Mouse (Mus musculus) kidney, embryonic 15.5 days (tissue): ENCODE data around the gene 6430628N08Rik. TPM values are rescaled to one million over a fixed set of nuclear protein-coding genes. Genes with fewer than 3 reads are reported as not detected.

ENCODE experiments used
- ATAC-seq: fragments of 200-750 bp; cut with Nextera tagmentation; replicated peaks from 2 replicates; pipeline ENCODE4 v1.8.0; 2017; ENCODE audit warnings: moderate TSS enrichment; ENCODE audit not compliant: low FRiP score
- H3K27ac ChIP-seq: fragments of 300-500 bp; sonication (generic); 2 replicates; pipeline ENCODE4 v1.5.1; 2015; ENCODE audit warnings: mild to moderate bottlenecking, inconsistent platforms
- H3K27me3 ChIP-seq: fragments of 300-500 bp; sonication (generic); 2 replicates; pipeline ENCODE4 v1.6.1; 2015; ENCODE audit warnings: inconsistent platforms
- H3K36me3 ChIP-seq: fragments of 300-500 bp; sonication (generic); 2 replicates; pipeline ENCODE4 v1.6.1; 2015; ENCODE audit warnings: inconsistent platforms
- H3K4me1 ChIP-seq: fragments of 300-500 bp; sonication (generic); 2 replicates; pipeline ENCODE4 v1.6.1; 2015; ENCODE audit warnings: inconsistent platforms
- H3K4me2 ChIP-seq: fragments of 300-500 bp; sonication (generic); 2 replicates; pipeline ENCODE4 v1.6.1; 2015; ENCODE audit warnings: moderate library complexity, mild to moderate bottlenecking, inconsistent platforms
- H3K4me3 ChIP-seq: fragments of 300-500 bp; sonication (generic); replicated peaks from 2 replicates; pipeline ENCODE4 v1.5.1; 2015; ENCODE audit warnings: mild to moderate bottlenecking, inconsistent platforms
- H3K9ac ChIP-seq: fragments of 300-500 bp; sonication (generic); 2 replicates; pipeline ENCODE4 v1.6.1; 2015; ENCODE audit warnings: mild to moderate bottlenecking, inconsistent platforms
- H3K9me3 ChIP-seq: fragments of 300-500 bp; sonication (generic); replicated peaks from 2 replicates; pipeline ENCODE4 v1.6.1; 2016; ENCODE audit warnings: inconsistent platforms
- WGBS: fragments of 180-500 bp; shearing (Covaris S2); methylation state at CpG from one replicate; pipeline ENCODE4 v1.1.7; 2015; ENCODE audit warnings: mixed read lengths; 5-methylcytosine and 5-hydroxymethylcytosine counted together
- polyA plus RNA-seq: library from polyadenylated mRNA; unstranded; fragments of >200 nt; fragmentation: Nextera tagmentation; extraction: Ambion mirVana; gene quantifications from 2 replicates; pipeline ENCODE4 v1.2.1, GENCODE M21; 2015

The 6430628N08Rik gene
- polyA plus RNA-seq: not detected in 2 replicates

DNA sequence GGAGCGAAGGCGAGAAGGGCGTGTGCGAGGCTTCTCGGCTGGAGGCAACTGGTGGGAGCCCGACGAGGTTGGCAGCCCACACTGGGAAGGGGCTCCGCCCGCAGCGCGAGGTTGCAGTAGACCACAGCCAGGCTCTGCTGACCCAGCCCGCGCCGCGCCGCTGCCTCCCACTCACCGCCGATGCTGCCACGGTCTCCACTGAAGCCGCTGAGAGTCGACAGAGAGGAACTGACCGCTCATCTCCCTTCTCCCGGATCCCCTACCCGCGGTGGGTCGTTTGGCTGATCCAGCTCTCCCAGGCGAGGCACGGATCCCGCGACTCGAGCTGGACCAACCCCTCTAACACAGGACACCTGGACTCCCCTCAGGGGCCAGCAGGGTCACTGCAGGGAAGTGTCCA, at the start of gene 6430628N08Rik:
Gene 6430628N08Rik, plus strand, starts transcription at position 113 of the 400 bp plus-strand sequence.
- no peak within 1 kb of the TSS for H3K27ac ChIP-seq
- H3K27me3 ChIP-seq: peaks cover 56% of the 10 kb centered on the region
- 0 out of 2 replicates have a peak, but pooled peaks have one; percentile 49 for ATAC-seq
- H3K9ac ChIP-seq: no peak within 1 kb of the TSS
- H3K4me3 ChIP-seq: peak within 1 kb of the TSS; percentile 36
- WGBS: under 1% methylated on average over 31 of the region's 31 CpGs
- no peaks in the 10 kb centered on the region for H3K36me3 ChIP-seq
- H3K9me3 ChIP-seq: no peaks in the 10 kb centered on the region
- H3K4me2 ChIP-seq: peak within 1 kb of the TSS; percentile 70
- H3K4me1 ChIP-seq: peaks cover 11% of the 10 kb centered on the region

DNA sequence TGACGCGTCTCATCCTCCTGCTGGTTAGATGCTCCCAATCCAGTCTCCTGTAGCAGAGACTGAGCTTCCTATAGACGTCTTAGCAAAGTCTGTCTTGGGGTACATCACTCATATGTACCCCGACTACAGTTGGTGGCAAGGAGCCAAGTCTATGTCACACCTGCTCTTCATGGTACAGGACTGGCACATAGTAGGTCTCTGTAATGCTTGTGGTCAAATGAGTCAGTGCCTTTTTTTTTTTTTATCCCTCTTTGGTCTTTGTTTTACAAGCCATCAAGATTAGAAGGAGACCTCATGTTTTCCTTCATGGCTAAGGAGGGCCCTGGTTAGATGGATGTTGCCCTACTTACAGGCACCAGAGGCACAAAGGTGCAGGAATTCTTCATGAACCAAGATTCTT, 49.6 kb upstream of the 6430628N08Rik start:
- H3K9ac ChIP-seq: no peak overlapping the region
- no peak overlapping the region for H3K4me2 ChIP-seq
- peaks cover 8% of the 10 kb centered on the region for H3K4me1 ChIP-seq
- 92% methylated on average over 4 of the region's 4 CpGs for WGBS
- no peak overlapping the region for H3K4me3 ChIP-seq
- H3K27me3 ChIP-seq: no peaks in the 10 kb centered on the region
- H3K36me3 ChIP-seq: peaks cover under 1% of the 10 kb centered on the region; the same call in 1 of the 2 replicates
- ATAC-seq: no peak
- H3K27ac ChIP-seq: no peak overlapping the region
- H3K9me3 ChIP-seq: no peaks in the 10 kb centered on the region

DNA sequence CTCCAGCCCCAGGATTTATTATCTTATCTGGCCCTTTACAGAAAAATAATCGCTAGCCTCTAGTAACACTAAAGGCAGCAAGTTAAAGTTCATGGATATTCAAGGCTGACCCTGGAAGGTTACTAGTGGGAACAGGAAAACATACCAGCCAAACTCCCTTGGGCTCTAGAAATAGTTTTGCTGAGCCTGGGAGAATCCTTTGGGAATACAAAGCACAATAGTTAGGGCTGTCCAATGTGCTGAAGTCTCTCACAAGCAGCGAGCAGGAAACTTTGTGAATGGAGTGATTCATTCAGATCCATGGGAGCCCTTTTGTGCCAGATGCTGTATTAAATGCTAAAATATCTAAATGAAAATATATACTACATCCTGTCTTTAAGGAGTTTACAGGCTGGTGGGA, 43.8 kb upstream of the 6430628N08Rik start:
- Histone ChIP-seq H3K9ac (no peak overlapping the region), H3K4me1 (no peaks in the 10 kb centered on the region), H3K4me3 (no peak overlapping the region), H3K36me3 (peaks cover 32% of the 10 kb centered on the region), H3K4me2 (no peak overlapping the region), H3K27ac (no peak overlapping the region), H3K27me3 (no peaks in the 10 kb centered on the region), H3K9me3 (no peaks in the 10 kb centered on the region)
- no peak for ATAC-seq
- 55% methylated on average over 2 of the region's 2 CpGs for WGBS

DNA sequence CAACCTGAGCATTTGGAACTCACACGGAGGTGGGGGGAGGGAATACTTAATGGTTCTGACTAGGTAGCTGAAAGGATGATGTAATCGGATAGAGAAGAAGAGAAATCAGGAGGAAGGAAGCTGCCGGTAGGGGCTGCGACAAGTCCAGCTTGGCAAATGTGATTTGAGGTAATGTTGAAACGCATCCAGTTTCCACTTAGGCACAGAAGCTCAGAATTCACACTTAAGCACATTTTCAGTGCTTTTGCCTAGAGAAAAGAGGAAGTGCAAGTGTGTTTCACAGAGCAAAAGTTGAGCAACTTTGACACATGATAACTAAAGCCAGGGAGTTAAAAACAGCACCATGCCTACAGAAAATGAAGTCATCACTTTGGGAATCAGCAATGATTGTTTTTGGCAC, 43.1 kb upstream of the 6430628N08Rik start:
- Histone ChIP-seq H3K27ac (no peak overlapping the region), H3K27me3 (no peaks in the 10 kb centered on the region), H3K4me2 (no peak overlapping the region), H3K4me1 (no peaks in the 10 kb centered on the region), H3K36me3 (peaks cover 34% of the 10 kb centered on the region), H3K4me3 (no peak overlapping the region), H3K9me3 (no peaks in the 10 kb centered on the region), H3K9ac (no peak overlapping the region)
- WGBS: 57% methylated on average over 5 of the region's 5 CpGs
- ATAC-seq: no peak

DNA sequence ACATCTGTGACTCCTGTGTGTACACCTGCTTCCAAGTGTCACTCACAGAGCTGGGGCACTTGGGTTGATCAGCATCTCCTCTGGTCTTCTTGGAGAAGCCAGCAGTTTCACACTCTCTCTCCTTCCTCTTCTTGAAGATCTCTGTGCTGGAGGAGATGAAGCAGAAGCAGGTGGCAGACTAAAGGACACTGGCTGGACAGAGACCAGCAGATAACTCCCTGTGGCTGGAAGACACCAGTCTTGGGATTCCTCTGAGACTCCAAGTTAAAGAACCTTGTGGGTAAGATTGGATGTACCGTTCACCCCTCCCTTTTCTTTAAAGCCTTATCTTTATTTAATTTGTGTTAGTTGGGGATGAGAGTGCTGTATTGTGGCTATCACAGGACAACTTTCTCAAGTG, 42.4 kb upstream of the 6430628N08Rik start:
- Histone ChIP-seq H3K9ac (no peak overlapping the region), H3K27ac (no peak overlapping the region), H3K9me3 (no peaks in the 10 kb centered on the region), H3K4me1 (no peaks in the 10 kb centered on the region), H3K4me3 (no peak overlapping the region), H3K27me3 (no peaks in the 10 kb centered on the region), H3K36me3 (peaks cover 34% of the 10 kb centered on the region), H3K4me2 (no peak overlapping the region)
- no peak for ATAC-seq
- 100% methylated on average over 1 of the region's 1 CpGs for WGBS

DNA sequence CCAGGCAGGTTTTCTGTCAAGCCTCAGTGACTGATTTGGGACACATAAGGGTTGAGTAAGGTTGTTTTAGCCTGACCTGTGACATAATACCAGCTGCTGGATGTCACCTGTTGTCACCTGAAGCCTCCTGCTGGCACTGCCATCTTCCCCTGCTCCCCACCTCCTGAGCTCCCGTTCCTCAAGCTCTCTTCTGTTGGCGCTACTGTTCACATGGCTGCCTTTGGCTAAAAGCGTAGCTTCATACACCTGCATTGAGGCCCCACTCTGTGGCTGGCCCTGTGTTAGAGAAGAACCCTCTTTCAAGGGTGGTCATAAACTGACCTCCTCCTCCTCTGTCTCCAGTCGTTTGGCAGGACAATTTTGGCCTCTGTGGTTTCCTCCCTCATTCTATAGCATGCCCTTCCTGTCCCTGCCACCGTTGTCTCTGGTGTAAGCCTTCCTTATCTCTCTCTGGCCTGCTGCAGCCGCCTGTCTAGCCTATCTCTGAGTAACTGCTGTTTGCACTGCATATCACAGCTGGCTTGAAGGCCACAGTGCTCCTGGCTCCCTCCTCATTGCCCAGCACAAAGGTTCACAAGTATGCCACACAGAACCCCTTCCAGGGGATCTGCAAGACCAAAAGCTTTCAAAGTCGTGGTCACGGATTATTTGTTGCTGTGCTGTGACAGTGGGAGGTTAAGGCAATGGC, 41.3 kb upstream of the 6430628N08Rik start:
- 60% methylated on average over 8 of the region's 8 CpGs for WGBS

DNA sequence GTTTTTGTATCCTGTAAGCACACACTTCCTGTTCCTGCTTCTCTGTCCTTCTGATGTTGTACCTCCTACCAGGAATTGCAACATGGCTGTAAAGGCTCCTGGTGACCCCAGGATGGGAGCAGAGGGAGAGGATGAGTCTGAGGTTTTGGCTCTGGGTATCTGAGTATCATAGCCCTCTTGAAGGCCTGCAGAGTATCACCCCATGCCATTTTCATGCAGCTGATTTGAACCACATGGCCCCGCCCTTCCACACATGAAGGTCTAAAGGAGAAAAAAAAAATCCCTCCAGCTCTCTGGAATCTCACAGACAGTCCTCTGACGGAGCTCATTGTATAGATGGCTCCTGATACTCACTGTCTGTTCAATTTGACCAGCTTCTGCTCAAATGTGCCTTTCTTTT, 40.4 kb upstream of the 6430628N08Rik start:
- Histone ChIP-seq H3K4me2 (no peak overlapping the region), H3K27ac (no peak overlapping the region), H3K4me1 (0 out of 2 replicates have a peak, but pooled peaks cover 3% of the 10 kb centered on the region), H3K9me3 (no peaks in the 10 kb centered on the region), H3K36me3 (peaks cover 34% of the 10 kb centered on the region), H3K27me3 (no peaks in the 10 kb centered on the region), H3K4me3 (no peak overlapping the region), H3K9ac (no peak overlapping the region)
- ATAC-seq: no peak
- 75% methylated on average over 2 of the region's 2 CpGs for WGBS

More for the DNA sequence above, 41.3 kb upstream of the 6430628N08Rik start:
- Histone ChIP-seq H3K9ac (no peak overlapping the region), H3K27me3 (no peaks in the 10 kb centered on the region), H3K36me3 (peaks cover 34% of the 10 kb centered on the region), H3K4me3 (no peak overlapping the region), H3K4me1 (no peaks in the 10 kb centered on the region), H3K9me3 (no peaks in the 10 kb centered on the region), H3K27ac (no peak overlapping the region), H3K4me2 (no peak overlapping the region)
- ATAC-seq: peak; percentile 80; the same call in 1 of the 2 replicates

DNA sequence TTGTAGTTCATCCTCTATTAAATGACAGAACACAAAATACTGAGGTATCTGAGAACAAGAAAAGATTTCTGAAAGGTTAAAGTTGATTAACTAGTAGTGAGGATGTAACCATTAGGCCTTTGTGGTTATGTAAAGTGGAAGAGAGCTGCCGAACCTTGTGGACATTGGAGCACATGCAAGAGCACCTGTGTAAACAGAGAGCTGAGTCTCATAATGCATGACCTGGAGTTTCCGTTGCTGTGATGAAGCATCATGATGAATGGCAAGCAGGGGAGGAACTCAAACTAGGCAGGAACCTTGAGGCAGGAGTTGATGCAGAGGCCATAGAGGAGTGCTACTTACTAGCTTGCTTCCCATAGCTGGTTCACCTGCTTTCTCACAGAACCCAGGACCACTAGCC, 39.8 kb upstream of the 6430628N08Rik start:
- Histone ChIP-seq H3K9ac (no peak overlapping the region), H3K4me2 (no peak overlapping the region), H3K27ac (no peak overlapping the region), H3K4me3 (no peak overlapping the region), H3K4me1 (0 out of 2 replicates have a peak, but pooled peaks cover 3% of the 10 kb centered on the region), H3K36me3 (peaks cover 34% of the 10 kb centered on the region), H3K27me3 (no peaks in the 10 kb centered on the region), H3K9me3 (no peaks in the 10 kb centered on the region)
- ATAC-seq: no peak
- 26% methylated on average over 2 of the region's 2 CpGs for WGBS

DNA sequence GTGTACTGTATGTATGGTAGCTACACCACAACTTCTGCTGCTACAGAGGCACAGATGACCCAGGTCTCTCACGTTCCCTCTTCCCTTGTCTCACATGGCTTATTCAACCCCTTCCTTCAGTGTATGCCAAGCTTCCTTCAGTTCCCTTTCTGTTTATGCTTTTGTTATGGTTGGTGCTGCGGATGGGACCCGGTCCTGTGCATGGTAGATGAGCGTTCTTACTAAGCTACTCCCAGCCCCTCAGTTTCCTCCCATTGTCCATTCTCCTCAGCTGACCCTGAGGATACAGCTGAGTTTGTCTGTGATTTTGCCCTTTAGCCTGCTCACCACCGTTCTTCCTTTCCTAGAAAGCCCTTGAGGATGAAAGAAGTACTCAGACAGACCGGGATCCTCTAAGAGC, 38.9 kb upstream of the 6430628N08Rik start:
- Histone ChIP-seq H3K27me3 (no peaks in the 10 kb centered on the region), H3K27ac (no peak overlapping the region), H3K4me1 (0 out of 2 replicates have a peak, but pooled peaks cover 3% of the 10 kb centered on the region), H3K36me3 (peaks cover 34% of the 10 kb centered on the region), H3K4me3 (no peak overlapping the region), H3K9ac (no peak overlapping the region), H3K4me2 (no peak overlapping the region), H3K9me3 (no peaks in the 10 kb centered on the region)
- 88% methylated on average over 6 of the region's 6 CpGs for WGBS
- no peak for ATAC-seq

DNA sequence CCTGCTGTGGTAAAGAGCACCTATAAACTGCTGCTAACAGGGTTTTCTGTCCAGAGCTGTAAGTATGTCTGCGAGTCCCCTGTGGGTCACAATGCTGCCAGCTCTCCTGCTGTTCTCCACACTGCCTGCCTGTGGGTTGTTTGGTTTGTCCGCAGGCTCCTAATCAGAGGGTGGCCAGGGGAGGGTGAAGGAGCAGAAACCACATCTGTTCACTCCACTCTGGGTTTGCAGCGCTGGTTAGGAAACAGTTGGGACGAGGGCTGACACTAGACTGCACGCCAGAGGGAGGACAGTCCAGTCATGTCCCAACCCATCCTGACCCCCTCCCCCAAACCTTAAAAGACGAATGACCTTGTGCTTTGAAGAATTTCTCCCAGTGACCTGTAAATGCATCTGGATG, 35.4 kb upstream of the 6430628N08Rik start:
- Histone ChIP-seq H3K27me3 (no peaks in the 10 kb centered on the region), H3K4me3 (no peak overlapping the region)
- WGBS: 45% methylated on average over 6 of the region's 6 CpGs

DNA sequence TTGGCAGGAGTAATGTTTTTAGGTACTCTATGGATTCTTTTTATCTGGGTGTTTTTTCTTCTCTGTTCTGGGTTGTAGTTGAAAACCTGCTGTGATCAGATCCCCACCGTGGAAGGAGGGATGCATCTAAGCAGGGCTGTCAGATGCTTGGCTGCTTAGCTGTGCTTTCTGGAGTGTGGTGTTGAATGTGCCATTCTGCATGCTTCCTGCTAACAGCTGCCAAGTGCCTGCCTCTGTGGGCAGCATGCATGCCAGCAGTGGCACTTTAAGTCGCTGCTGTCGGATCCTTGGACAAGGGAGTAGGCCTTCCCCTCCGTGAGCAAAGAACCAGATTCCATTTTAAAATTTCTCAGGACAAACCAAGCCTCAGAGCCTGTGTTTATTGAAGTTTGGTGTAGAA, 34.9 kb upstream of the 6430628N08Rik start:
- no peak overlapping the region for H3K4me3 ChIP-seq
- H3K36me3 ChIP-seq: peaks cover 44% of the 10 kb centered on the region
- 73% methylated on average over 4 of the region's 4 CpGs for WGBS
- H3K9me3 ChIP-seq: no peaks in the 10 kb centered on the region
- H3K27ac ChIP-seq: no peak overlapping the region
- no peak overlapping the region for H3K4me2 ChIP-seq
- no peak overlapping the region for H3K9ac ChIP-seq
- H3K27me3 ChIP-seq: no peaks in the 10 kb centered on the region
- H3K4me1 ChIP-seq: 0 out of 2 replicates have a peak, but pooled peaks cover 3% of the 10 kb centered on the region
- no peak for ATAC-seq

More for the DNA sequence above, 35.4 kb upstream of the 6430628N08Rik start:
- H3K27ac ChIP-seq: no peak overlapping the region
- H3K4me2 ChIP-seq: no peak overlapping the region
- no peak overlapping the region for H3K9ac ChIP-seq
- ATAC-seq: no peak
- no peaks in the 10 kb centered on the region for H3K9me3 ChIP-seq
- H3K36me3 ChIP-seq: peaks cover 44% of the 10 kb centered on the region
- 0 out of 2 replicates have a peak, but pooled peaks cover 3% of the 10 kb centered on the region for H3K4me1 ChIP-seq

DNA sequence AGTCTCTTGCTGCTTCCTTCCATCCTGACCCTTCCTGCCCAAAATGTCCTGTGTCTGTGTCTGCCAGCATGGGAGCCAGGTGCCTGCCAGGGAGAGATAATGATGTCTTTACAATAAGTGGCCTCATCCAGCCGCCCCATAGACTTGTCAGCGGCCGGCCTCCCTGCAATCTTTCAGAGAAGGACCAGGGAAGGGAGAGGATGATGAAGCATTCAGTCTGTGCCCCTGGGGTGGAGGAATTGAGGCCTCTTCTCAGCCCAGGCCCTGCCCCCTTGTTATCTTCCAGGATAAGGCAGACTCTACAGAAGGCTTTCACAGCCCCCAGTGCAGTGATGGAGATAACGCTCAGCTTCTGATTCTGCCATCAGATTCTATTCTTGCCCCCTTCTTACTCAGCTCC, 34.2 kb upstream of the 6430628N08Rik start:
- Histone ChIP-seq H3K9me3 (no peaks in the 10 kb centered on the region), H3K36me3 (peaks cover 45% of the 10 kb centered on the region), H3K4me1 (0 out of 2 replicates have a peak, but pooled peaks cover 3% of the 10 kb centered on the region), H3K27me3 (no peaks in the 10 kb centered on the region), H3K27ac (no peak overlapping the region), H3K9ac (no peak overlapping the region), H3K4me3 (no peak overlapping the region), H3K4me2 (no peak overlapping the region)
- ATAC-seq: no peak; the same call in 1 of the 2 replicates
- 82% methylated on average over 4 of the region's 4 CpGs for WGBS
